Mouse (Mus musculus) T-helper 2 cell (primary cell): Measurements from ENCODE around the gene Cpm.

ENCODE experiments used
- in situ Hi-C: fragments of 300-600 bp; cut with MboI, MseI; formaldehyde crosslinking; loops from one replicate; pipeline ENCODE4 v1.15.1; 2025; ENCODE audit warnings: high pct_unique_total_duplicates

The Cpm gene

GRCm38 (mm10) chr10:117633564-117634208 is 4.4 kb downstream of the Cpm start:
- in situ Hi-C loops: no loop called here

- in situ Hi-C loops: no loop called here
Measured at GRCm38 (mm10) chr10:117634323-117635030, 5.2 kb downstream of the Cpm start.

- in situ Hi-C loops: no loop called here
Measured at GRCm38 (mm10) chr10:117635078-117635771, 5.9 kb downstream of the Cpm start.

- in situ Hi-C loops: no loop called here
Measured at GRCm38 (mm10) chr10:117635823-117636589, 6.7 kb downstream of the Cpm start.

GRCm38 (mm10) chr10:117637062-117637744 is 7.9 kb downstream of the Cpm start:
- in situ Hi-C loops: no loop called here

- in situ Hi-C loops: no loop called here
Measured at GRCm38 (mm10) chr10:117637745-117638577, 8.7 kb downstream of the Cpm start.

GRCm38 (mm10) chr10:117638578-117639220 is 9.4 kb downstream of the Cpm start:
- in situ Hi-C loops: no loop called here

- in situ Hi-C loops: no loop called here
Measured at GRCm38 (mm10) chr10:117639221-117639599, 9.9 kb downstream of the Cpm start.

- in situ Hi-C loops: no loop called here
Measured at GRCm38 (mm10) chr10:117639899-117640594, 10.7 kb downstream of the Cpm start.

- in situ Hi-C loops: no loop called here
Measured at GRCm38 (mm10) chr10:117640595-117641078, 11.3 kb downstream of the Cpm start.

- in situ Hi-C loops: no loop called here
Measured at GRCm38 (mm10) chr10:117641400-117642200, 12.3 kb downstream of the Cpm start.

- in situ Hi-C loops: no loop called here
Measured at GRCm38 (mm10) chr10:117642201-117642450, 12.8 kb downstream of the Cpm start.

- in situ Hi-C loops: no loop called here
Measured at GRCm38 (mm10) chr10:117642491-117643262, 13.4 kb downstream of the Cpm start.

GRCm38 (mm10) chr10:117643302-117643701 is 14.0 kb downstream of the Cpm start:
- in situ Hi-C loops: no loop called here

- in situ Hi-C loops: no loop called here
Measured at GRCm38 (mm10) chr10:117643711-117644428, 14.6 kb downstream of the Cpm start.

- in situ Hi-C loops: no loop called here
Measured at GRCm38 (mm10) chr10:117644429-117644748, 15.1 kb downstream of the Cpm start.

GRCm38 (mm10) chr10:117644828-117645227 is 15.5 kb downstream of the Cpm start:
- in situ Hi-C loops: no loop called here
